Mouse (Mus musculus): ENCODE results near the gene Nxpe2. TPM values are rescaled to one million over a fixed set of nuclear protein-coding genes. Genes with fewer than 3 reads are reported as not detected.
"Not testable (repeated sequence)": the region's sequence is repeated elsewhere in the genome, so short reads cannot be mapped to it uniquely, and the experiment has no call there.

Gene Nxpe2
- polyA plus RNA-seq, 1 experiment from 2014 or later = 1.4 TPM

GRCm38 (mm10) chr9:48345456-48345855, 7.8 kb downstream of the Nxpe2 start:
- H3K4me3 ChIP-seq = no peak overlapping the region
- H3K4me1 ChIP-seq = peaks cover 8% of the 10 kb centered on the region; the same call in 1 of the 2 replicates
- no peak for ATAC-seq (ENCODE audit: low FRiP score, low read depth)
- 83% methylated on average over 9 of the region's 9 CpGs for WGBS
- H3K9ac ChIP-seq = no peak overlapping the region
- no peak overlapping the region for H3K4me2 ChIP-seq (replicated peaks)
- H3K27me3 ChIP-seq = no peaks in the 10 kb centered on the region
- no peak overlapping the region for H3K27ac ChIP-seq
- no peaks in the 10 kb centered on the region for H3K9me3 ChIP-seq
- no peaks in the 10 kb centered on the region for H3K36me3 ChIP-seq

- Histone ChIP-seq H3K9ac (no peak overlapping the region), H3K4me1 (peaks cover 11% of the 10 kb centered on the region; the same call in 1 of the 2 replicates), H3K4me2 (replicated peaks) (0 out of 2 replicates have a peak overlapping the region, but pooled peaks have one; percentile 9), H3K27me3 (no peaks in the 10 kb centered on the region), H3K4me3 (no peak overlapping the region), H3K9me3 (no peaks in the 10 kb centered on the region), H3K36me3 (no peaks in the 10 kb centered on the region), H3K27ac (no peak overlapping the region)
- WGBS = 68% methylated on average over 10 of the region's 10 CpGs
- ATAC-seq (ENCODE audit: low FRiP score, low read depth) = no peak
Measured at GRCm38 (mm10) chr9:48340708-48341380, 12.4 kb downstream of the Nxpe2 start.

GRCm38 (mm10) chr9:48339563-48339962, 13.7 kb downstream of the Nxpe2 start:
- WGBS = 72% methylated on average over 5 of the region's 5 CpGs
- ATAC-seq (ENCODE audit: low FRiP score, low read depth) = no peak
- Histone ChIP-seq H3K36me3 (no peaks in the 10 kb centered on the region), H3K9ac (no peak overlapping the region), H3K27ac (no peak overlapping the region), H3K9me3 (no peaks in the 10 kb centered on the region), H3K4me1 (peaks cover 11% of the 10 kb centered on the region; the same call in 1 of the 2 replicates), H3K4me3 (no peak overlapping the region), H3K4me2 (replicated peaks) (no peak overlapping the region), H3K27me3 (no peaks in the 10 kb centered on the region)

GRCm38 (mm10) chr9:48338783-48339455, 14.3 kb downstream of the Nxpe2 start:
- H3K27ac ChIP-seq = no peak overlapping the region
- no peak overlapping the region for H3K4me2 ChIP-seq (replicated peaks)
- no peak overlapping the region for H3K9ac ChIP-seq
- WGBS = 75% methylated on average over 4 of the region's 4 CpGs
- ATAC-seq (ENCODE audit: low FRiP score, low read depth) = no peak
- no peaks in the 10 kb centered on the region for H3K9me3 ChIP-seq
- no peak overlapping the region for H3K4me3 ChIP-seq
- H3K36me3 ChIP-seq = no peaks in the 10 kb centered on the region
- H3K4me1 ChIP-seq = peaks cover 11% of the 10 kb centered on the region; the same call in 1 of the 2 replicates
- H3K27me3 ChIP-seq = no peaks in the 10 kb centered on the region

- WGBS = 91% methylated on average over 7 of the region's 7 CpGs
- no peak overlapping the region for H3K27ac ChIP-seq
- no peaks in the 10 kb centered on the region for H3K4me1 ChIP-seq
- H3K9me3 ChIP-seq = no peaks in the 10 kb centered on the region
- no peak overlapping the region for H3K9ac ChIP-seq
- no peaks in the 10 kb centered on the region for H3K36me3 ChIP-seq
- H3K4me3 ChIP-seq = no peak overlapping the region
- no peaks in the 10 kb centered on the region for H3K27me3 ChIP-seq
- no peak for ATAC-seq (ENCODE audit: low FRiP score, low read depth)
- no peak overlapping the region for H3K4me2 ChIP-seq (replicated peaks)
Measured at GRCm38 (mm10) chr9:48329597-48329996, 23.7 kb downstream of the Nxpe2 start.

- no peaks in the 10 kb centered on the region for H3K4me1 ChIP-seq
- H3K4me3 ChIP-seq = no peak overlapping the region
- no peak overlapping the region for H3K9ac ChIP-seq
- WGBS = 89% methylated on average over 9 of the region's 9 CpGs
- no peaks in the 10 kb centered on the region for H3K27me3 ChIP-seq
- no peak overlapping the region for H3K4me2 ChIP-seq (replicated peaks)
- ATAC-seq (ENCODE audit: low FRiP score, low read depth) = no peak
- no peak overlapping the region for H3K27ac ChIP-seq
- no peaks in the 10 kb centered on the region for H3K9me3 ChIP-seq
- no peaks in the 10 kb centered on the region for H3K36me3 ChIP-seq
Measured at GRCm38 (mm10) chr9:48326338-48326737, 26.9 kb downstream of the Nxpe2 start.

GRCm38 (mm10) chr9:48315825-48316224, 37.4 kb downstream of the Nxpe2 start:
- ATAC-seq (ENCODE audit: low FRiP score, low read depth) = no peak
- Histone ChIP-seq H3K4me2 (replicated peaks) (no peak overlapping the region), H3K27ac (no peak overlapping the region), H3K27me3 (no peaks in the 10 kb centered on the region), H3K4me3 (no peak overlapping the region), H3K9me3 (no peaks in the 10 kb centered on the region), H3K9ac (no peak overlapping the region), H3K36me3 (no peaks in the 10 kb centered on the region), H3K4me1 (no peaks in the 10 kb centered on the region)
- 72% methylated on average over 1 of the region's 1 CpGs for WGBS

- H3K9me3 ChIP-seq = no peaks in the 10 kb centered on the region
- ATAC-seq (ENCODE audit: low FRiP score, low read depth) = no peak
- H3K36me3 ChIP-seq = no peaks in the 10 kb centered on the region
- H3K27ac ChIP-seq = no peak overlapping the region
- no peak overlapping the region for H3K4me2 ChIP-seq (replicated peaks)
- no peaks in the 10 kb centered on the region for H3K27me3 ChIP-seq
- 55% methylated on average over 3 of the region's 3 CpGs for WGBS
- H3K4me3 ChIP-seq = no peak overlapping the region
- H3K9ac ChIP-seq = no peak overlapping the region
- H3K4me1 ChIP-seq = no peaks in the 10 kb centered on the region
Measured at GRCm38 (mm10) chr9:48314194-48314593, 39.1 kb downstream of the Nxpe2 start.

- no peak overlapping the region for H3K9ac ChIP-seq
- H3K9me3 ChIP-seq = no peaks in the 10 kb centered on the region
- WGBS = 79% methylated on average over 5 of the region's 5 CpGs
- H3K27me3 ChIP-seq = no peaks in the 10 kb centered on the region
- H3K4me1 ChIP-seq = no peaks in the 10 kb centered on the region
- no peak overlapping the region for H3K4me3 ChIP-seq
- H3K4me2 ChIP-seq (replicated peaks) = no peak overlapping the region
- no peak overlapping the region for H3K27ac ChIP-seq
- no peak for ATAC-seq (ENCODE audit: low FRiP score, low read depth)
- H3K36me3 ChIP-seq = no peaks in the 10 kb centered on the region
Measured at GRCm38 (mm10) chr9:48311241-48311640, 42.0 kb downstream of the Nxpe2 start.

GRCm38 (mm10) chr9:48303564-48303963, 49.7 kb downstream of the Nxpe2 start:
- H3K9me3 ChIP-seq; H3K4me3 ChIP-seq; H3K27me3 ChIP-seq; H3K27ac ChIP-seq; ATAC-seq (ENCODE audit: low FRiP score, low read depth); H3K4me2 ChIP-seq (replicated peaks); H3K4me1 ChIP-seq; H3K36me3 ChIP-seq; H3K9ac ChIP-seq: not testable (repeated sequence)
- WGBS = 43% methylated on average over 5 of the region's 5 CpGs

GRCm38 (mm10) chr9:48298983-48299382, 54.3 kb downstream of the Nxpe2 start:
- Histone ChIP-seq H3K36me3 (no peaks in the 10 kb centered on the region), H3K9me3 (no peaks in the 10 kb centered on the region), H3K27ac (no peak overlapping the region), H3K27me3 (no peaks in the 10 kb centered on the region), H3K4me3 (no peak overlapping the region), H3K4me1 (peaks cover 7% of the 10 kb centered on the region; the same call in 1 of the 2 replicates), H3K9ac (no peak overlapping the region), H3K4me2 (replicated peaks) (no peak overlapping the region)
- WGBS = 74% methylated on average over 7 of the region's 7 CpGs
- no peak for ATAC-seq (ENCODE audit: low FRiP score, low read depth)

GRCm38 (mm10) chr9:48294754-48295153, 58.5 kb downstream of the Nxpe2 start:
- 76% methylated on average over 2 of the region's 2 CpGs for WGBS
- Histone ChIP-seq H3K9me3 (no peaks in the 10 kb centered on the region), H3K4me2 (replicated peaks) (no peak overlapping the region), H3K9ac (no peak overlapping the region), H3K4me1 (peaks cover 7% of the 10 kb centered on the region; the same call in 1 of the 2 replicates), H3K36me3 (no peaks in the 10 kb centered on the region), H3K4me3 (no peak overlapping the region), H3K27me3 (no peaks in the 10 kb centered on the region), H3K27ac (no peak overlapping the region)
- ATAC-seq (ENCODE audit: low FRiP score, low read depth) = no peak

All from limb, embryonic 13.5 days (tissue).